Mouse (Mus musculus) gastrocnemius, postnatal 36 days (tissue): ENCODE measurements around the gene Nap1l1. TPM values are rescaled to one million over a fixed set of nuclear protein-coding genes. Genes with fewer than 3 reads are reported as not detected.
A peak's percentile ranks its signal among the peaks of the same experiment; 100 is the strongest.
"Not testable (repeated sequence)": the region's sequence is repeated elsewhere in the genome, so short reads cannot be mapped to it uniquely, and the experiment has no call there.

Experiments
- DNase-seq, 2 experiments: peaks; one replicate each; pipeline ENCODE4 v3.0.0; 2022
- intact Hi-C: fragments of 180-260 bp; cut with DNase I; formaldehyde crosslinking; loops from one replicate; pipeline ENCODE4 v1.15.1; 2025
- total RNA-seq, 2 experiments: library from RNA; stranded (reverse); gene quantifications; 2 replicates each; pipeline ENCODE4 v1.2.3; 2021

Nap1l1 gene
- total RNA-seq, 2 experiments from 2014 or later = 47.7 to 54.7 TPM

DNA sequence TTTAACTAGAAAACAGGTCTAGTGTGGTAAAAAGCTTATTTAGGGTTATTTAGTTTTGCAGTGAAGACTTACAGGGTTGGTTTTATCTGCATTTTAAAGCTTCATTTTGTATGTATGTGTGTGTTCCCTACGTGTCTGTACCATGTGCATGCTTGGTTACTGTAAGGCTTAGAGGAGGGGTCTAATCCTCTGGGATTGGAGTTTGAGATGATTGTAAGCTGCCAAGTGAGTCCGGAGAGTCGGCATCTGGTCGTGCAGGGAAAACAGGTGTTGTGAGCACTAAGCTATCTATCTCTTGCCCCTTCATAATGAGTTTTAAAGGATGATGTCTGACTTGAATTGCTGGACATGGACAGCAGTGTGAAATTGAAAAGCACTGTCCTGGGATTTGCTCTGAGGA is 3.3 kb downstream of the Nap1l1 start:
- no peak for DNase-seq
- intact Hi-C loops = no loop called here

DNA sequence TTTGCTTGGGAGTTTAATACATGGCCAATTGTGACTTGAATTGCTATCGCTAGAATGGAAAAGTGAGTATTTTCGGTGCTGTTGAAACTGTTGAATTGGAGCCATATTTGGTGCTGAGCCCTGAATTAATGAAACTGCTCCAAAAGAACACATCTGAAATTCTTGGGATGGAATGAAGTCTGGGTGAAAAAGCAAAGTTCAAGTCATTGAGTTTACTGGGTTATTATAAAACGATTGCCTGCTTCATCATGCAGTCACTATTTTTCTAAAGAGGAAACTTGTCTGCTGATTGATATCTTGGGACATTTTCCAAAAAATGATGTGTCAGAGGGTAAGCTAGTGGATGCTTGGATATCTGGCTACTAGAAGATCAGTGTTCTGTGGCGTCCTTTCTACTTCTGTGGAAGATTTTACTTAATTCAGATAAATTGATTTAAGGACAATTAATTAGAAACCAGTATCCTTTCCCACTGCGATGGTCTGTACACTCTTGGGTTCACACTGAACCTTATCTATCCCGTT is 4.0 kb downstream of the Nap1l1 start:
- DNase-seq = no peak
- intact Hi-C loops = no loop called here

GRCm38 (mm10) chr10:111479599-111479998 is 6.6 kb downstream of the Nap1l1 start:
- DNase-seq = no peak
- intact Hi-C loops = no loop called here

GRCm38 (mm10) chr10:111482654-111483053 is 9.6 kb downstream of the Nap1l1 start:
- intact Hi-C loops = no loop called here

GRCm38 (mm10) chr10:111484079-111484478 is 11.1 kb downstream of the Nap1l1 start:
- intact Hi-C loops = no loop called here
- DNase-seq = no peak

More at GRCm38 (mm10) chr10:111482654-111483053, 9.6 kb downstream of the Nap1l1 start:
- DNase-seq = no peak

DNA sequence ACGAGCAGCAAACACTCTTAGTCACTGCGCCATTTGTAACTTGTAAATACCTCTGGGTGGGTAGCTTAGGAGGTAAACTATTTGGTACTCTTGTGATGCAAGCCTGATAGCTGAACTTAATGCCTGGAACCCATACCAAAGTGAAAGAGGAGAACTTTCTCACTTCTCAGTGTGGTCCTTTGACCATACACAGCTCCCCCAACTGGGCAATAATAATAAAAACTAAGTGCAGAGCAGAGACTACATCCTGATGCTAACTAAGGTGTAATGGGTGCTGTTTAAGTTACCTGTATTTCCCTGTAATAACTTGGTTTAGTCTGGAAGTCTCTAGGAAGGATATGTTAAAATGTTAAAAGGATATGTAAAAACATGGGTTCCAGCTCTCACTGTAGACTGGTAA is 15.8 kb downstream of the Nap1l1 start:
- no peak for DNase-seq
- intact Hi-C loops = no loop called here

DNA sequence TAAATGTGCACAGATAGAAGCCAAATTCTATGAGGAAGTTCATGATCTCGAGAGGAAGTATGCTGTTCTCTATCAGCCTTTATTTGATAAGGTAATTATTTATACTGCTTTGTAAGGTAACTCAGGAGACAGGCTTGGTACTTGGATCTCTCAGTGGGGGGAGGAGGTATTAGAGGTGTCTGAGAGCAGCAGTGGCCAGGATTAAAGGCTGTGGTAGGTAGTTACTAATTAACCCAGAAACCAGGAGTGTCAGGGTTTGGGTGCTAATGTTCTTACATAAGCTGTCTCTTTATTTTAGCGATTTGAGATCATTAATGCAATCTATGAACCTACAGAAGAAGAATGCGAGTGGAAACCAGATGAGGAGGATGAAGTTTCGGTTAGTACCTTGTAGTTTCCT is 17.1 kb downstream of the Nap1l1 start:
- DNase-seq, intact Hi-C loops: not testable (repeated sequence)

DNA sequence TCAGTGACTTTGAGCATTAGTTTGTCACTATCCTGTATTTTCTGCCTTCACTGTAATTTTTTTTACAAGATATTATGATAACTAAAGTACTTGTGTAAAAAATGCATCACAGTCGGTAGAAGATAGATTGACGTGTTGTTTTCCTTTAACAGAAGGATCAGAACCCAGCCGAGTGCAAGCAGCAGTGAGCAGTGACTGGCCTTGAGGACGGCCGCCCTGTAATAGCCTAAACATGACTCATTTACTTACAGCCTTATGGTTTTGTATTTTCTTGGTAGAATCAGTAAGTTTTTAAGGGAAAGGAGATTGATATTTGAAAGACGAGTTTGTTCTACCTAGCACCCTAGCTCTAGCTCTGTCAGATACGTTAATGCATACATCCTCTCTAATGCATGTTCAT is 22.9 kb downstream of the Nap1l1 start:
- DNase-seq = no peak
- intact Hi-C loops = no loop called here

- DNase-seq = no peak
- intact Hi-C loops = no loop called here
Observed at GRCm38 (mm10) chr10:111499892-111500291, 26.9 kb downstream of the Nap1l1 start.

DNA sequence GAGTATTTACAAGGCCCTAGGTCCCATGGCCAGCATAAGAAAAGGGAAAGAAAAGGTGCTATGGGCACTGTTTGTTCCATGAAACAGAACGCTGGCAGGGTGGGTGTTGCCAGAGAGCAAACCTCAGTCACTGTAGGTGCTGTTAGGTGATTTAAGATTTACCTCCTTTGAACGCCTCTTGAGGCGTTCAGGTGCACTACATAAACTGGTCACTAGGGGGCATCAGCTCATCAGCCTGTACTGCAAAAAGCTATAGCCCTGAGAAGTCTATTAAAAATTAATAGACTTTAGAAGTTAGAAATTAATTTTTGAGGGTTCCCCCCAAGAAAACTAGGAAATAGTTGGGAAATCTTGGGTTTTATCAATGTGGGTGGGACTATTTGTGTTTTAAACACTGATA is 30.0 kb downstream of the Nap1l1 start:
- intact Hi-C loops = loop anchor here (1.0 to 2.0 kb wide), 2 partner anchors 423 to 456 kb away; no protein-coding TSS in a partner anchor
- DNase-seq = peak; percentile 43 to 65

GRCm38 (mm10) chr10:111503716-111504115 is 30.7 kb downstream of the Nap1l1 start:
- intact Hi-C loops = loop anchor here (1.0 to 2.0 kb wide), 2 partner anchors 423 to 455 kb away; no protein-coding TSS in a partner anchor
- no peak for DNase-seq

DNA sequence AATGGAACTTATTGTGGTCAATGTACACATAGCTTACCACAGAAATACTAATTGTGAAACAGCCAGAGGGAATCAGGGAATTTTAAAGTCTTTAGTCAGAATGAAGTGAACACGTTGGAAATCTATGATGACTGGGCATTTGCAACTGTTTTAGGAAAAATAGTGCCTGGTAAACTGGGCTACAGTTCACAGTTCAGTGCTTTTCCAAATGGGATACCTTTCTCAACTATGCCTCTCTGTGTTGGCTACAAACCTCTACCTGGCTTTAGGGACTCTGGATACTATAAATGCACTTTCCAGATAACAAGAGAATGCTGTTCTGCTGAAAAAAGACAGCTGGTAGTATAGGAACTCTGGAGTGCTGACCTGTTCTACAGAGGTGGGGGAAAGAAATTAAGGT is 31.6 kb downstream of the Nap1l1 start:
- intact Hi-C loops = loop anchor here (5.0 kb wide), 1 partner anchor 43 kb away; no protein-coding TSS in a partner anchor
- DNase-seq = no peak

GRCm38 (mm10) chr10:111505406-111505805 is 32.4 kb downstream of the Nap1l1 start:
- DNase-seq = no peak
- intact Hi-C loops = loop anchor here (5.0 kb wide), 1 partner anchor 42 kb away; no protein-coding TSS in a partner anchor

DNA sequence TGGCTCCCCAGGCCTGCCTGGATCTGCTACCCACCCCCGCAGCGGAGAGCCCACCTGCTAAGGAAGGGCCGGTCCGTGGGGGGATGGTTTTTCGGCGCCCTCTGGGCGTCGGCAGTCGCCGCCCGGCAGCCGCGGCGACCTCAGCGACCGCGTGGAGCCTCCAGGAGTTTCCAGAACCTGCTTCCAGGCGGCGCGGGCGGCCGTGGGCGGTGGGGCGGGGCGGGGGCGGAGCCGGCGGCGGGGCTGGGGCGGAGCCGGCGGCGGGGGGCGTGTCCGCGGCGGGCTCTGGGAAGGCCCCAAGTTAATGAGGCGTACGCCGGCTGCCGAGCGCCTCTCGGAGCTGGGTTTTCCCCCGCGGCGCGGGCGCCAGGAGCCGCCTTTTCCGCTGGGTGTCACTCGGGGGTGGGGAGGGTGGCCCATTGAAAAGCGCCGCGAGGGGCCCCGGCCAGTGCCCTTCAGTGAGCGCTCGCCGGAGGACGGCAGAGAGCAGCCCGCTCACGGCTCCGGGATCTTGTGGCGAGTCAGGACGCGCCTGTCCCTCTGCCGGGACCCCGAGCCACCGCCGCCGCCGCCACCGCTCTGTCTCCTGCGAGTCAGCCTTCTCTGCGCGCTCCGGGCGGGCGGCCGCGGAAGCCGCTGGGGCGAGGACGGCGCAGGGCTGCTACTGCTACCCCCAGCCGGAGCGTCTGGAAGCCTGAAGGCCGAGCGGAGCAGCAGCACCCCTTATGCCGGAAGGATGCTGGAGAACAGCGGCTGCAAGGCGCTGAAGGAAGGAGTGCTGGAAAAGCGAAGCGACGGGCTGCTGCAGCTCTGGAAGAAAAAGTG is 33.3 kb downstream of the Nap1l1 start, which contains the start of gene Phlda1:
Gene Phlda1 (plus strand): TSS at position 186 of the 825 bp plus-strand sequence.
- intact Hi-C loops = loop anchor here (5.0 kb wide), 1 partner anchor 41 kb away; no protein-coding TSS in a partner anchor
- DNase-seq = peak; percentile 94 to 95

- peak in 1 of 2 experiments; percentile 24 for DNase-seq
- intact Hi-C loops = loop anchor here (5.0 kb wide), 1 partner anchor 40 kb away; no protein-coding TSS in a partner anchor
Observed at GRCm38 (mm10) chr10:111506926-111507459, 34.0 kb downstream of the Nap1l1 start.

- DNase-seq = peak; percentile 29 to 52
- intact Hi-C loops = loop anchor here (5.0 kb wide), 1 partner anchor 40 kb away; no protein-coding TSS in a partner anchor
Observed at GRCm38 (mm10) chr10:111507460-111508211, 34.6 kb downstream of the Nap1l1 start.

DNA sequence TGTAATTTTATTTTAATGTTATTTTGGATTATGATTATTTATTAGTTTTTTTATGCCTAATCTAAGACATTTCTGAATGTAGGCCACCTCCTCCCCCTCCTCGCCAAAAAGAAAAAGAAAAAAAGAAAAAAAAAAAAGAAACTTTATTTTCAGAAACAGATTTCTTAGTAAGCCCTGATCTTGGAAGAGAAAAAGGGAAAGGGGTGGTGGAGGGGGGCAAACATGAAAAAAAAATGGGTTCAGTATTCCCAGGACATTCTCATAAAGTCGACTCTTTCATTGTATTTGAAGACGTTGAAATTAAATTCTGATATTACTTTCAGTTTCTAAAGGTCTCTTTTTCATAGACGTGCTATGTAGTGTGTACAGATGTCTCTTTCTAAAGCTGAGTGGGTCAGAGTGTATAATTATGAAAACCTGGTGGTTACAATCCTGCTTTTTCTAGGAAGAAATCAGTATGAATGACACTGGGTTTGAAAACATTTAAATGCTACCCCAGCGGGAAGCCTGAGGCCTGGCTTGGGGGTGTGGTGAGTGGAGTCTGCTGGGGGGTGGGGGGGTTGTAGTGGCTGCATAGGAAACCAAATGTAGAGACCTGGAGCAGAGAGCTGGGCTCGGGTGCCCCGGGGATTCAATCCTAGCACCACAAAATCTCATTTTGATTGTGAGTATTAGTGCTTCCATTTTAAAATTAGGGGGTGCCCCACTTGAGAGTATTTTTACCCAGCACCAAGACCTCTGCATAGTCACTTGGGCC is 35.5 kb downstream of the Nap1l1 start:
- intact Hi-C loops = loop anchor here (5.0 kb wide), 1 partner anchor 39 kb away; no protein-coding TSS in a partner anchor
- DNase-seq = no peak

- DNase-seq = no peak
- intact Hi-C loops = loop anchor here (5.0 kb wide), 1 partner anchor 38 kb away; no protein-coding TSS in a partner anchor
Observed at GRCm38 (mm10) chr10:111509103-111509784, 36.2 kb downstream of the Nap1l1 start.

DNA sequence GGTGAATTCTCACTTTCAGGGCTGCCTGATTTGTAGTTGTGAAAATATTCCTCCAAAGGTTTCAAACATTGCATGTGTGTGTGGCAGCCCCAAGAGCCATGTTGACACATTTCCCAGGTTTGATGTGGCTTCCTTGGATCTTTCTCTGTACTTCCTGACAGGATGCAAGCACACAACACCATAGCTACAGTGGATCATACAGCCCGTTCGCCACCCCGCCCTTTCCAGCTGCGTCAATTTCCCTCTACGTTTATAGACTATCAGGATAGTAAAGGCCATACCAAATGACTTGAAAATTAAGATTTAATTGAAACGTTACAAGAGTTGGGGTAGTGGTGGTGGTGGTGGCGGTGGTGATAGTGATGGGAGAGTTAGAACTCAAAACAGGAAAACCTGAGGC is 37.0 kb downstream of the Nap1l1 start:
- DNase-seq = no peak
- intact Hi-C loops = loop anchor here (5.0 kb wide), 1 partner anchor 37 kb away; no protein-coding TSS in a partner anchor
